Mouse (Mus musculus): ENCODE data around the gene Rtca. TPM values are rescaled to one million over a fixed set of nuclear protein-coding genes. Genes with fewer than 3 reads are reported as not detected.

The Rtca gene
- polyA plus RNA-seq, 1 experiment from 2014 or later, result 118 TPM

DNA sequence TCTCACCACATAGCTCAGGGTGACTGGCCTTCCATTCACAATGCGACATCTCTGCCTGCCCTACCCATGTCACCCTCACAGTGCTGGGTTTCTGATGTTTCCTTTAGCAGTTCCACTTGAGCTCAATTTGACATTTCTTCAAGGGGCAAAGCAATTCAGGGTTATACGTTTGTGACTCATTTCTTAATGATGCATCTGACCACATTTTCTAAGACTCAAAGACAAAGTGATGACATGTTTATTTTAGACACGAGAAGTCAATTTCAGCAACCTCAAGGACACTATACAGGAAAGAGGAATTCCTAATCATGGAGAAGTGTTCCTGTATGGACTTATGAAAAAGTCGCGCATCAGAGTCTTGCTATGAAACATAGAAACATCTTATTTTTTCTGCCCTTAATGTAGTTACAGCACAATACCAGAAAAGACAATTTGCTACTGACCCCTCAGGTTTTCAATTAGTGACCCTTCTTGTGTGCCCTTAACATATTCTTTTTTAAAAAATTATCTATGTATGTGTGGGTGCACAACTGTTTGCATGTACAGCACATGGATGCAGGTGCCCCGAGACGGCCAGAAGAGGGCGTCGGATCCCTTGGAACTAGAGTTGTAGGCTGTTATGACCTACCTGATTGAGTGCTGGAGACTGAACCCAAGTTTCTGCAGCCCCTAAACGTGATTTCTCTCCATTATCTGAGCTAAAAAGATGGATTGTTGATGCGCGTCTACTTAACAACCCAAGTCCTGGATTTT lies 4.3 kb upstream of the Rtca start:
- WGBS, result 42% methylated on average over 12 of the region's 12 CpGs
- H3K9ac ChIP-seq (replicated peaks), result no peak overlapping the region
- no peak overlapping the region for H3K27ac ChIP-seq
- H3K4me1 ChIP-seq (replicated peaks), result peaks cover 15% of the 10 kb centered on the region
- H3K9me3 ChIP-seq, result no peaks in the 10 kb centered on the region
- ATAC-seq, result peak; percentile 38
- H3K4me3 ChIP-seq (replicated peaks), result peak overlapping the region; percentile 69
- H3K4me2 ChIP-seq (replicated peaks), result peak overlapping the region; percentile 71
- no peaks in the 10 kb centered on the region for H3K36me3 ChIP-seq
- no peaks in the 10 kb centered on the region; the same call in 1 of the 2 replicates for H3K27me3 ChIP-seq

DNA sequence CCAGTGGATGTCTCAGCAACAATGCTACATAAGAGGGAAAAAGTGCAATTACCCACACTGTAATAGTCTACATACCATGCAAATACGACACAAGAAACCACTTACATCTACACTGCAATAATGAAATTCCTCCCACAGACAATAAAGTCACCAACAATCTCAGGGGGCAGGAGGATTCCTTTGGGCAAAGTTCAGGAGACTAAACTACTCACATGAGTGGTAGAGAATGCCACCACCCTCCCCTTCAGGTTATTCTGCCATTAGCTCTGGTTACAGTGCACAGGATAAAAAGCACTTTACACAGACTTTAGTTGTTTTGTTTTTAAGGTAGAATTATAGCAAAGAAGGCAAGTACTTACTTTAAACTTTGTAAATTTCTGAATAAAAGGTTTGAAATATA lies 12.3 kb downstream of the Rtca start:
- H3K9ac ChIP-seq (replicated peaks), result no peak overlapping the region
- H3K4me2 ChIP-seq (replicated peaks), result no peak overlapping the region
- no peak for ATAC-seq
- no peaks in the 10 kb centered on the region for H3K9me3 ChIP-seq
- H3K4me3 ChIP-seq (replicated peaks), result no peak overlapping the region
- H3K36me3 ChIP-seq, result peaks cover 87% of the 10 kb centered on the region
- WGBS, result 97% methylated on average over 1 of the region's 1 CpGs
- no peak overlapping the region for H3K27ac ChIP-seq
- H3K4me1 ChIP-seq (replicated peaks), result no peaks in the 10 kb centered on the region
- H3K27me3 ChIP-seq, result no peaks in the 10 kb centered on the region

DNA sequence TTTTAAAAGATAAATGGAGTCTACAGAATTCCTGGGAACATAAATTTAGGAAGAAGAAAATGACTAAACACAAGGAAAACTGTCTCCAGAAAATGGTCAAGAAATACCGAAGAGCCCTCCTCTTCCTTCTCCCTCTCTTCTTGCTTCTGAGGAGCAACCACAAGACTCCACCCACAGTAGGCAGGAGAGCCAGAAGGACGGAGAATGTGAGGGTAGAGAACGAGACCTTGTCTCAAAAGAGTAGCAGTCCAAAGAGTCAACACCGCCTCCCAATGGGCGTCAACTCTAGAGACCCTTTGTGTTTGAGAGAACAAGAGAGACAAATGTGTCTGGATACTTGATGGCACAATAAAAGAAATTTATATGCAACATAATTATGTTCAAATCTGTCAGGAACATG lies 14.3 kb downstream of the Rtca start:
- 68% methylated on average over 5 of the region's 5 CpGs for WGBS
- H3K4me1 ChIP-seq (replicated peaks), result no peaks in the 10 kb centered on the region
- no peak overlapping the region for H3K4me2 ChIP-seq (replicated peaks)
- H3K4me3 ChIP-seq (replicated peaks), result no peak overlapping the region
- H3K27ac ChIP-seq, result no peak overlapping the region
- H3K27me3 ChIP-seq, result no peaks in the 10 kb centered on the region
- no peak for ATAC-seq
- no peaks in the 10 kb centered on the region for H3K9me3 ChIP-seq
- peaks cover 88% of the 10 kb centered on the region for H3K36me3 ChIP-seq
- no peak overlapping the region for H3K9ac ChIP-seq (replicated peaks)

DNA sequence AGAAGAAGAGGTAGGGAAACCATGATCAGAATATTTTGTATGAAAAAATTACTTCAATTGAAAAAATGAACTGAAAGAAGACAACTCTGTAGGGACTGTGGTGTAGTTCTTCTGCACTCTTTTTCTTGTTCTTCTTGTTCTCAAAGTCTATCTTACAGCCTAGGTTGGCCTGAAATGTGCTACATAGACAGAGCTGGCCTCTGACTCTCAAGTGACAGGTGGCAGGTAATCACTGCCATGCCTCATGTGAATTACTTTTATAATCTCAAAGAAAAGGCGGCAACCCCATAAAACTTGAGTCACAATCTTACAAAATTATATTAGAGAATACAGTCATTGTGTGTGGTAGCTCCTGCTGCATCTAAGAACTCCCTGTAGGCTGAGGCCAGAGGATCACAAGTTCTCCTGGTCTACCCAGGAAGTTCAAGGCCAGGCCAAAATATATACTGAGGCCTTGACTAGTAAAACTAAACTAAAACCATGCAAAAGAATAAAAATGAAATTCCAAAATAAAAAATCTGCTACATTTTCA lies 16.0 kb downstream of the Rtca start:
- no peak overlapping the region for H3K27ac ChIP-seq
- 89% methylated on average over 1 of the region's 1 CpGs for WGBS

DNA sequence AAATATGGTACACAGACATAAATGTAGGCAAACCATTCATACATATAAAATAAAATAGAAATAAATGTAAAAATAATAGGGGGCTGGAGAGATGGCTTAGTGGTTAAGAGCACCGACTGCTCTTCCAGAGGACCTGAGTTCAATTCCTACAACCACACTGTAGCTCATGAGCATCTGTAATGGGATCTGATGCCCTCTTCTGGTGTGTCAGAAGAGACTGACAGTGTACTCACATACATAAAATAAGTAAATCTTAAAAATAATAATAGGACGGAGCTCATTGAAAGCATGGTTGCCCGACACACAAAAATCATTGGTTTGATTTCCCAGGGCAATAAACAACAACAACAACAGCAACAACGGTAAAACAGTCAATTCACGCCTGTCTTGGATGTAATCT lies 17.1 kb downstream of the Rtca start:
- no peaks in the 10 kb centered on the region for H3K9me3 ChIP-seq
- no peak overlapping the region for H3K27ac ChIP-seq
- 95% methylated on average over 5 of the region's 5 CpGs for WGBS
- no peak overlapping the region for H3K9ac ChIP-seq (replicated peaks)
- no peak overlapping the region for H3K4me3 ChIP-seq (replicated peaks)
- H3K27me3 ChIP-seq, result no peaks in the 10 kb centered on the region
- H3K36me3 ChIP-seq, result peaks cover 87% of the 10 kb centered on the region
- no peak overlapping the region for H3K4me2 ChIP-seq (replicated peaks)
- H3K4me1 ChIP-seq (replicated peaks), result no peaks in the 10 kb centered on the region
- no peak for ATAC-seq

More for the DNA sequence above, 16.0 kb downstream of the Rtca start:
- peaks cover 87% of the 10 kb centered on the region for H3K36me3 ChIP-seq
- H3K4me1 ChIP-seq (replicated peaks), result no peaks in the 10 kb centered on the region
- H3K4me3 ChIP-seq (replicated peaks), result no peak overlapping the region
- H3K4me2 ChIP-seq (replicated peaks), result no peak overlapping the region
- H3K9ac ChIP-seq (replicated peaks), result no peak overlapping the region
- no peaks in the 10 kb centered on the region for H3K9me3 ChIP-seq
- ATAC-seq, result no peak
- H3K27me3 ChIP-seq, result no peaks in the 10 kb centered on the region

DNA sequence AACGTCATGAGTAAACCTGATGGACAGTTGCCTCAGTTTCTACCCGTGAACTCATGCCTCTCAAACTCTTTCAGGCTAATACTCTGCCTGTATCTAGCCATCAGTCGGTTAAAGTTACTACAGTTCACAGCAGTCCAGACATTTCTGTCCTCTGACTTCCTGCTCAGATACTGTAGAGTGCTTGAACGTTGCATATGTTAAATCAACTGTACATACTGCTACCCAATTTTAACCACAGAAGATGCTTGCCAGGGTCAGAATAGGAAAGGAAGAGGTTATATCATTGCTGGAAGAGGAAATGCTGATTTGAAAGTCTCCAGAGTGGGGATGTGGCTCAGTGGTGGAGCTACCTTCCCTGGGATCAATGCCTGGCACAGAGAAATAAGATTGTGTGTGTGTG lies 24.7 kb downstream of the Rtca start:
- Histone ChIP-seq H3K4me3 (replicated peaks) (no peak overlapping the region), H3K36me3 (peaks cover 26% of the 10 kb centered on the region), H3K4me1 (replicated peaks) (no peaks in the 10 kb centered on the region), H3K27ac (no peak overlapping the region), H3K9me3 (no peaks in the 10 kb centered on the region), H3K27me3 (no peaks in the 10 kb centered on the region), H3K4me2 (replicated peaks) (no peak overlapping the region), H3K9ac (replicated peaks) (no peak overlapping the region)
- WGBS, result 91% methylated on average over 4 of the region's 4 CpGs
- no peak for ATAC-seq

DNA sequence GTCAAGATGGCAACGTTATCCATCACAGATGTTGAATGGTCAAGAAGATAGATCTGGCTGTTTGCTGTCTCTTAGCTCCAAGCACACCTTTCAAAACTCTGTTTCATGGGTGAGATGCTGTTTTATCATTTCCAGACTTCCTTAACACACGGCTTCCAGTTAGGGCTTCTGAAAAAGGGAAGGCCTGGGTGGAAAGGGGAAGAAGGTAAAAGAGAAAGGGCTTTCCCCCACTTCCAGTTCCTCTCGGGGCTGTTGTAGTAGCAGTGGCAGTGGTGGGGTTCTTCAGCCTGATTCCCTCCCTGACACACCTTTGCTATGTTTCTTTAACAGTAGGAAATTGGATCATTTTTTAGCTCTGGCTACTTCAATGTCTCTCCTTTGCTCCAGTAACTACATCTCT lies 25.3 kb downstream of the Rtca start:
- no peaks in the 10 kb centered on the region for H3K9me3 ChIP-seq
- no peaks in the 10 kb centered on the region for H3K27me3 ChIP-seq
- no peak overlapping the region for H3K9ac ChIP-seq (replicated peaks)
- no peak overlapping the region for H3K4me2 ChIP-seq (replicated peaks)
- no peak for ATAC-seq
- 87% methylated on average over 3 of the region's 3 CpGs for WGBS
- H3K4me1 ChIP-seq (replicated peaks), result no peaks in the 10 kb centered on the region
- peaks cover 20% of the 10 kb centered on the region for H3K36me3 ChIP-seq
- H3K4me3 ChIP-seq (replicated peaks), result no peak overlapping the region
- H3K27ac ChIP-seq, result no peak overlapping the region

DNA sequence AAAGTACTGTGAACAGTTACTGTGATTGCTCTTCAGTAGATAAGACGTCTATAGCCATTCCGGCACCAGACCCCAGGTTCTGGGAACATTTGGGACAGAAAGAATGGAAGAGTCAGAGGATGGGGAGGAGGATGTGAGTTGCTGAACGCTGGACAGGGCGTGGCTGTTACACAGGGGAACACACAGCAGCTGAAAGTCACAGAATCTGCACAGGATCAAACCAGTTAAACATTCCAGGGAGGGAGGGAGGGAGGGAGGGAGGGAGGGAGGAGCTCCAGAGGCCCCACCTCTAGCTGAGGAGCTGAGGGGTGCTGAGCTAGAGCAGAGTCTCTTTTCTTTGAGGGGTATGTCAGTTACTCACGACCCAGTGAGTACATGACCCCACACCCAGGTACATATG lies 27.1 kb downstream of the Rtca start:
- Histone ChIP-seq H3K4me1 (replicated peaks) (no peaks in the 10 kb centered on the region), H3K27me3 (no peaks in the 10 kb centered on the region), H3K9ac (replicated peaks) (no peak overlapping the region), H3K4me2 (replicated peaks) (no peak overlapping the region), H3K27ac (no peak overlapping the region), H3K9me3 (no peaks in the 10 kb centered on the region), H3K4me3 (replicated peaks) (no peak overlapping the region), H3K36me3 (peaks cover 6% of the 10 kb centered on the region; the same call in 1 of the 2 replicates)
- no peak for ATAC-seq
- WGBS, result 61% methylated on average over 5 of the region's 5 CpGs

DNA sequence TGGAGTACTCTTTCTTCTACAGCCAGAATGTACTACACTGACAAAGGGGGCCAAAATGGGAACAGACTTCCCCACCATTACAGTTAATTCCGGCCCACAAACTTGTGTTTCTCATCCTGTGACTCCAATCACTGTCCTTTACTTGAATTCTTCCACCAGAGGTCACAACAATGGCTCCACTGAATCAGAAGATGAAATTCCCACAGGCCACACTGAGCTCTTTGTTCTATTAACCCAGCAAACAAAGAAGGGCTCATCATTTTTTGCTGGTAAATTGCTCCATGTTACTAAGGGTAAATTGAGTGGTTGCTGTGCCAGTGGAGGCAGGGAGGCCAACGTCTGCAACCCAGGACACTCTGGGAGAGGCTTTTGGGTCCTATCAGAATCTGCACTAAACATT lies 27.9 kb downstream of the Rtca start:
- Histone ChIP-seq H3K4me1 (replicated peaks) (no peaks in the 10 kb centered on the region), H3K36me3 (peaks cover 6% of the 10 kb centered on the region; the same call in 1 of the 2 replicates), H3K9ac (replicated peaks) (no peak overlapping the region), H3K4me2 (replicated peaks) (no peak overlapping the region), H3K27ac (no peak overlapping the region), H3K27me3 (no peaks in the 10 kb centered on the region), H3K4me3 (replicated peaks) (no peak overlapping the region), H3K9me3 (no peaks in the 10 kb centered on the region)
- no peak for ATAC-seq
- 54% methylated on average over 2 of the region's 2 CpGs for WGBS

DNA sequence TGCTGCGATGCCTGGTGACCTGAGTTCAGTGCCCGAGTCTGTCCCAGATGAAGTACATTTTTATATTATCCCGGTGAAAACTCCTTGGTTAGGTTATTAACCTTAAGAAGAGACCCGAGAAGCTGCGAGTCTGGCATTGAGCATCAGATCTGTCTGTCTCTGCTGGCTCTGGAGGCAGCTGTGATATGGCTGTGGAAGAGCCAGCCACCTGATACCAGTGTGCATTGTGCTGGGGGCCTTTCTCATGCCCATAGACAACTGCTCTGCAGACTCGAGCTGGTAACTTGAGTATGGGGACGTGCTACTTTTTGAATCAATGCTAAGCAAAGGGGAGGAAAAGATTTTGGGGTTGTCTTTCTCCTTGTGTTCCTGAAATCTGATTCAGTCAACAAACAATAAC lies 30.7 kb downstream of the Rtca start:
- Histone ChIP-seq H3K9me3 (no peaks in the 10 kb centered on the region), H3K4me2 (replicated peaks) (no peak overlapping the region), H3K27ac (no peak overlapping the region), H3K4me1 (replicated peaks) (no peaks in the 10 kb centered on the region), H3K36me3 (no peaks in the 10 kb centered on the region), H3K27me3 (no peaks in the 10 kb centered on the region), H3K4me3 (replicated peaks) (no peak overlapping the region), H3K9ac (replicated peaks) (no peak overlapping the region)
- no peak for ATAC-seq
- WGBS, result 88% methylated on average over 7 of the region's 7 CpGs

DNA sequence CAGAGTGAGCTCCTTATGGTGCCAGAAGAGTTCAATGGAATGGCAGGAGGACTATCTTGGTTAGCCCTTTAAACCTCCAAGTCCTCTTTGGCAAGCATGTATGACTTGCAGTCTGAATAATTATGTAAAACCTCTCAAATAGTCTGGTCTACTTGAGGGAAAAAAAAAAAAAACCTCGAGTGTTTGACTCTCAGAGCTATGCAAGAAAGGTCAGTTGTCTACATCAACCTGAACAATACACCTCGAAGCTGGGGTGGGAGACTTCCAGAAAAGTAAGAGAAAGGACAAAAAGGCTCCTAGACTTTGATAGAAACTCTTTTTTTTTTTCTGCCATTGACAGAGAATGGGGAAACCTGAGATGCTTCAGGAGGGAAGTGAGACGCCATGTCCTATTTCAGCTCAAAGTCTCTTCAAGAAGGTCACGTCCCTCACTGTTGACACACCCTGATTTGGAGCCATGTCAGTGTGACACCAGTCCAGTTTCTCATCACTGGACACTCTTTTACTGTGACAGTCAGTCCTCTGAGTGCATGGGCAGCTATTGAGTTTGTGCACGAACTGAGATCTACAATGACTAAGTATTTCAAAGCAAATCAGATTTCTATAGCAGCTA lies 31.2 kb downstream of the Rtca start:
- Histone ChIP-seq H3K36me3 (no peaks in the 10 kb centered on the region), H3K4me3 (replicated peaks) (no peak overlapping the region), H3K9ac (replicated peaks) (no peak overlapping the region), H3K27me3 (no peaks in the 10 kb centered on the region), H3K4me2 (replicated peaks) (no peak overlapping the region), H3K9me3 (no peaks in the 10 kb centered on the region), H3K4me1 (replicated peaks) (no peaks in the 10 kb centered on the region), H3K27ac (no peak overlapping the region)
- no peak for ATAC-seq
- 58% methylated on average over 5 of the region's 5 CpGs for WGBS

DNA sequence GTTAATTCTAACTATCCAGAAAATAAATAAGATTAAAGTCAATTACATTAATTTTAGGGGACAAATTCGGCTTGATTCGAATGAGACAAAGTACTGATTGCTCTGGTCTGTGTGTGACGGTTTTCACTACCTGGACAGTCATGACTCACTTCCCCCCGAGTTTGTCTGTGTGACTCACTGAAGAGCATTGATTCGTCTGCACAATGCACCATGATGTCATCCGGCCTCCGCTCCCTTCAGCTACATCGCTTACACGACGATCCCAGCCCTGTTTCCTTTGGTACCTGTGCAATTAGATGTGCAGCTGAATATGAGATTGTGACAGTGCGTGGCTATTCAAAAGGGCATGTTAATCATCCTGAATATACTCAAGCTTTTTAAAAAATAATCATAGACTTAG lies 33.4 kb downstream of the Rtca start:
- Histone ChIP-seq H3K36me3 (no peaks in the 10 kb centered on the region), H3K27ac (no peak overlapping the region), H3K9ac (replicated peaks) (no peak overlapping the region), H3K4me1 (replicated peaks) (no peaks in the 10 kb centered on the region), H3K9me3 (no peaks in the 10 kb centered on the region), H3K4me3 (replicated peaks) (no peak overlapping the region), H3K4me2 (replicated peaks) (no peak overlapping the region), H3K27me3 (no peaks in the 10 kb centered on the region)
- WGBS, result 79% methylated on average over 11 of the region's 11 CpGs
- ATAC-seq, result no peak

Data from midbrain, embryonic 13.5 days (tissue).